Mouse (Mus musculus) layer of hippocampus, postnatal 36 days (tissue): ENCODE results near the gene Sf3b4. TPM values are rescaled to one million over a fixed set of nuclear protein-coding genes. Genes with fewer than 3 reads are reported as not detected.
A peak's percentile ranks its signal among the peaks of the same experiment; 100 is the strongest.

Experiments used
- DNase-seq, 2 experiments: peaks; one replicate each; pipeline ENCODE4 v3.0.0; 2022
- total RNA-seq, 2 experiments: library from RNA; stranded (reverse); gene quantifications; 2 replicates each; pipeline ENCODE4 v1.2.3; 2021

The Sf3b4 gene
- total RNA-seq, result 10 to 100 TPM; 52.0 to 54.5 TPM

DNA sequence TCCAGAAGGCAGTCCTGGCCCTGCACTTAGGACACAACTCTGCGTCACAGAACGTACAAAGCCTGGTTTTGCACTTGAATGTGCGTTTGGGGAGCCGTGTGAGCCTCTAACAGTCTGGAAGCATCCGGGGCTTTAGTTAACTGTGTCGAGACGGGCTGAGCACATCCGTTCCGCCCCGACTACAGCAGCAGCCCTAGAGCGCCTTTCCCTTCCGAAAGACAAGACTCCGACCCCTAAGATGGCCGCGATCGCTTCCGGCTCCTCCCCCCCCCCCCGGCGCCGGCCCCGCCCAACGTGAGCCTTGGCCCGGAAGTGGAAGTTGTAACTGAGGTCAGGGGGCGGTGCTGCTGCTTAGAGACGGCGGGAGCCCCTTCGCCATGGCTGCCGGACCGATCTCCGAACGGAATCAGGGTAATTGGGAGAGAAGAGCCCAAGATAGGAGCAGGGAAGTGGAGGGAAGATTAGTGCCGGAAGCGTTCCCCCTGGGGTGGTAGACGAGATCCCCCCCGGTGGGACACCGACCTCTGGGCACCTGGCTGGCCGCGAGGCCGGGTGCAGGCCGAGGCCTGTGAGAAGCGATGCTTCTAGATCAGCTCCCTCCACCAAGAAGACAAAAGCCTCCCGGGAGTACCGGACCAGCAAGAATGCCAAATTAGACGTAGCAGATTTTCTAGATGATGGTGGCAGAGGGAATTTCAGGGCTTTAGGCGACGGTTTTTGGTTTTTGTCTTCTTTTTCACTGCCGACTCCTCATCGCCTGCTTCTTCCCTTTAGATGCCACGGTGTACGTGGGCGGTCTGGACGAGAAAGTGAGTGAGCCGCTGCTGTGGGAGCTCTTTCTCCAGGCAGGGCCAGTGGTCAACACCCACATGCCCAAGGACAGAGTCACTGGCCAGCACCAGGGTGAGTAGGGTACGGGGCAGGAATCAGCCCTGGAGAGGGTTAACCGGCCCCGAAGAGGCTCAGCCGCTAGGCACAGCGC, at the start of gene Sf3b4:
Gene Sf3b4 (plus strand): TSS at position 136 of the 982 bp plus-strand sequence.
- peak; percentile 79 to 83 for DNase-seq

DNA sequence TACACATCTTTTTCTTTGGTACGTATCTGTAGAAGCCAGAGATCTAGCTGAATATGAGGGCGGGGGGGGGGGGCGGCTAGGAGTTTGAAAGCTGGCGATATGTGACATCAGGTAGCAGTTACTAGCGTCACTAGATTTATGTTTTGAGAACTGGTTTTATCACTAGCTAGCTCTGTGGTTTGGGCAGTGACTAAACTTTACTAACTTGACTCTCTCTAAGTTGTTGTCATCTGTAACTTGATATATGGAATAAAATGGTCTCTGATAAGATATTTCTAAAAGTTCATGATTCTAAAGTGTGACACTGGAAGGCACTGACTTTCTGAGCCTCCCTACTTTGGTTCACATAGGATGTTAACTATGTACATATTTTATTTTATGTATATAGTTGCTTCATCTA, 47.9 kb upstream of the Sf3b4 start:
- DNase-seq, result no peak

DNA sequence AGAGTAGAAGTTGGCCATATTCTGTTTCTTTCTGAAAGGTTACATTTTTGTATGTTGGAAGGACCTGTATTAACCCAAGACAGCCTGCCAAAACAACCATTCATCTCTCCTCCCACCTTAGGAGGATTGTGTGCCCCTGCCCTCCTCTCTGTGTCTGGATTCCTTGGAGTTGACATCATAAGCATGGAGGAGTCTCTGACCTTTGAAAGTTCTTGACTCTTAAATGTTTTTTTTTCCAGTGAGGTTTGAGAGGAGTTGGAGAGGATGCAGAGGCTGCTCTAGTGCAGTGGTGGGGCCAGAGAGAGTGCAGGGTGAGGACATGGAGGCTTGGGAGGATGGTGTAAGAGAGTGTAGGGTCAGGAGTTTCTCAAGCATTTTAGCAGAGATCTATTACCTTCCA, 44.0 kb upstream of the Sf3b4 start:
- no peak for DNase-seq

DNA sequence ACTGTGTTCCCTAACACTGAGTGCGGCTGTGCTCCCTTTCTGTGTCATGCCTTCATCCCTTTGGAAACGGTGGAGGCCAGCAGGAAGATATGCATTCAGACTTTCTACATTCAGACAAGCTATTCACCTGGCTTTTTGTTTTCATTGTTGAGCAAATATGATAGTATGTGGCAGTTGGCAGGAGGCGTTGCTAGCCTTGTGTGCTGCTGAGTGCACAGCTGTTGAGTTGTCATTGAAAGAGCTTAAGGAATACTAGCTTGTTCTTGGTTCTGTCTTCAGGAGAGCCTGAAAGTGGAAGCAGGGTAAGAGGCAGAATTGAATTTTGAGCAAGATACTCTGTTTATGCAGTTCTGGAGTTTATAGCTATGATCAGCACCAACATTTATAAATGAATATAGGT, 39.7 kb upstream of the Sf3b4 start:
- DNase-seq, result no peak

DNA sequence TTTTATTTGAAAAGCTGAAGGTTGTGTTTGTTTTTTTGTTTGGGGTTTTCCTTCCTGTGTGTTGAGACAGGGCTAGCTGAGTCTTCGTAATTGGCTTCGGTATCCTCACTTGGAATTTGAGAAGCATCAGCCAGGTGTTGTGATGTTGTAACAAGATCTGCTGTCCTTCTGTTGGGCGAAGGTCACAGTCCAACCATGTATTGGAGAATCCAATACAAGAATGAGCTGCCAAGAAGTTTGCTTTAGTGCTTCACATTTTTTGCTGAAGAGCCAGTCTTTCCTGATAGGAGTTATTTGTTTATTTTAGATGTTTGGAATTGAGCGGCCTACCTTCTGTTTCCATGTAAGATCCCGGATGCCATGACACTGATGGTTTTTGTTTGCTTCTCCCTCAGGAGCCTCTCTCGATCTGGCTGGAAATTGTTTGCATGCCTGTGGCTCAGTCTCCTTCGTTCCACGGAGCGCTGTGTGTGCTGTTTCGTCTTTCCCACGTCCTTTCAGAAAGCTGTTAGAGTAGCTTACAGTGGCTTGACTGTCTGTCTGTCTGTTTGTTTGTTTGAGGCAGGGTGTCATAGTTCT, 38.7 kb upstream of the Sf3b4 start:
- no peak for DNase-seq

DNA sequence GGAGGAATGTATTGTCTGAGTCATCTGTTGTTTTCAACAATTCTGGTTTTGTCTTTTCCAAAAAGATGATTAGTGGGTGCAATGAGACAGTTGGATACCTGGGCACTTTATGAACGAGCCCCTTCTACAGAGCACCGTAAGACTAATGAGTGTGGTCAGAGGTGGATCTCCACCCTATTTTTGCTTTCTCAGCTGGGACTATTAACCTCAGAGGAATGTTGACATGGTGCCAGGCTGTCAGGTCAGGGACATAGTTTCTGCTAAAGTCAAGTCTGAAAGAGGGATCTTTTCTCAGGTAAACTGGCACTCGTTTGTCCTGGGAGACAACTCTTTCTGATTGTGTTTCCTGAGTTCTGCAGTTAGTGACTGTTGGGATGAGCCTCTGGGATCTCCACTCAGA, 37.1 kb upstream of the Sf3b4 start:
- no peak for DNase-seq

DNA sequence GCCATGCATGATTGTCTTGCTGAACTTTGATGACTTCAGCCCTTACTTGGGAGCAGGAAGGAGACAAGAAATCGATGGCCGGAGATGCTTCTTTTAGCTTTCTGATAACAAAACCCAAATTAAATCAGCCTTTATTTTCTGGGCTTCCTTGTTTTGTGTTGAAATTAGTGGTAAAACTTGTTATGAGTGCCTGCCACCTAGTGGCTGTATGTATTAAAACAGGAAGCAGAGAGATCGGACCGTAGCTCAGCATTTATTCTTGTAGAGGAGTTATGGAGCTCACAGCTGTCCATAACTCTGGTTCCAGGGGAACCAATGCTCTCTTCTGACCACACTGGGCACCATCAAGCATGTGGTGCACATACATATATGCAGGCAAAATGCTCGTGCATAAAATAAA, 24.2 kb upstream of the Sf3b4 start:
- peak in 1 of 2 experiments; percentile 48 for DNase-seq

DNA sequence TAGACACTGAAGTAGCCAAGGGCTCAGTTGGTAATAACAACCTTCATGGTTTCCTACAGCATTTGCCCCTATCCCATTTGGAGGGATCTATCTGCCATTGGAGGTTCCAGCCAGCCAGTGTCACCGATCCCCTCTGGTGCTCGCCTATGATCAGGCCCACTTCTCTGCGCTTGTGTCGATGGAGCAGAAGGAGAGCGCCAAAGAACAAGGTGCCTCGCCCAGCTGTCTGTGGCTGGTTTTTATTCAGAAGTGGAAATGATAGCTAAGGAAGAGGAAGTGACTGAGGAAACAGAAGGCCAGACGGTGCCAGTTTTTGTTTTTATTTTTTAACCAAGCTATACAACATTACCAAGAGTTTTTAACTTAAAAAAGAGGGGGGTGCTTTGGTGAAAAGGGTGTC, 20.3 kb upstream of the Sf3b4 start:
- DNase-seq, result no peak

DNA sequence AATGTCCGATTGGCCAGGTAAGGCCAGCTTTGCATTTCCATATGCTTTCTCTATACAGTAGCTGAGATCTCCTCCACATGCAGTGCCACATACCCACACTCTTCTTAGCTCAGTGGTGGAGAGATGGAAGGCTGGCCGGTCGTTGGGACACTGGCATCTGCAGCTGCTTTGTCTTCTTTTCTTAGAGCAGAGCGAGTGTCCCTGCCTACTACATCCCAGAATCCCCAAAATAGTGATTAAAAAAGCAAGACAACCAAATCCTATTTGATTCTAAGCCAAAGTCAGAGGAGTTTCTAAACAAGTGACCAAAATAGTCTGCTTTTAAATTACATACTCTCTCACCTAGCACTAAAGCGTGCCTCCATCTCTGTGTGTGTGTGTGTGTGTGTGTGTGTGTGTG, 19.5 kb upstream of the Sf3b4 start:
- DNase-seq, result no peak

DNA sequence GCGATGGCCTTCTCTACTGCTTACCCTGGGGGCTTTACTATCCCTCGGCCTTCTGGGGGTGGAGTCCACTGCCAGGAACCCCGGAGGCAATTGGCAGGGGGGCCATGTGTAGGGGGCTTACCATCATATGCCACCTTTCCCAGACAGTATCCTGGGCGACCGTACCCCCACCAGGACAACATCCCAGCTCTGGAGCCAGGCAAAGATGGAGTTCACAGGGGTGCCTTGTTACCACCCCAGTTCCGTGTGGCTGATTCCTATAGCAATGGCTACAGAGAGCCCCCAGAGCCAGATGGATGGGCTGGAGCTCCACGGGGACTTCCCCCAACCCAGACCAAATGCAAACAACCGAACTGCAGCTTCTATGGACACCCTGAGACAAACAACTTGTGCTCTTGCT, 16.6 kb upstream of the Sf3b4 start:
- DNase-seq, result no peak

DNA sequence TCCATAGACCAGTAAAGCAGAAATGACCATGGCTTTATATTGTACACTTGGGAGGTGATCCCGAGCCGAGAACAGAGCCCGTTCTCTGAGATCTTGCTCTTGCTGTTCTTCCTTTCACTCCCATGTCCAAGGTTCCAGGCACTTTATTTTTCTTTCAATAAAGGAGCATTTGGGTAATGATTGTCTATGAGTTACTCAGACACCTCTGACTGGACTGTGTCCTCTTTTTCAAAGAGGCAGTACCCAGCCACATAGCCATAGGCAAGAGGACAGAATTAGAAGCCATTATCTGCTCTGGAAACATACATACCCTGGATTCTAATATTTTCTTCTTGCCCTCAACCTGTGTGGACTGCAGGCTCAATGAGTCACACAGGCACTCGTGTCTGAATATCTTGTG, 12.3 kb upstream of the Sf3b4 start:
- no peak for DNase-seq

DNA sequence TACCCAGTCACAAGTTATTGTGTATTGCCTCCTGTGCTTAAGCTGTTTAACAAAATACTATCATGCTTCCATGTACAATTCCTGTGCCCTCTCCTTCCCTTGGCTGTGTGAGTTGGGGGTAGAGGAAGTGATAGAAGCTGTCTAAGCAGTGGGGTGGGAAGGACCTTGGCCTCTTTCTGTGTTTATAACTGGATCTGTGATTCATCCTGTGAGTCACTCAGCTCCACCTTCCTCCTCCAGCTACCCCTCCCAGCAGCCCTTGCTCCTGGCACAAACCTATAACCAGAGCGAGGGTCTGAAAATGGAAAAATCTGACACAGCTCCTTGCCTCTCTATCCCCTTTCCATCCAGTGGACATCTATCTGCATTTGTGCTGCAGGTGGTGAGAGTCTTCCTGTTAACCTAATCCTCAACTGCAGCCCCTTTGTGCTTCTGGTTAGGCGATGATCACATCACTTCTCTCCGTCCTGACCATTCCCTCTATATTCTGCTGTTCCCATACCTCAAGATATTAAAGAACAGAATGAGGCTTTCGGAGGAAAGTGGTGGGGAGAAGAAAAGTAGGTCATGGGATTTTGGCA, 11.8 kb upstream of the Sf3b4 start:
- DNase-seq, result no peak

DNA sequence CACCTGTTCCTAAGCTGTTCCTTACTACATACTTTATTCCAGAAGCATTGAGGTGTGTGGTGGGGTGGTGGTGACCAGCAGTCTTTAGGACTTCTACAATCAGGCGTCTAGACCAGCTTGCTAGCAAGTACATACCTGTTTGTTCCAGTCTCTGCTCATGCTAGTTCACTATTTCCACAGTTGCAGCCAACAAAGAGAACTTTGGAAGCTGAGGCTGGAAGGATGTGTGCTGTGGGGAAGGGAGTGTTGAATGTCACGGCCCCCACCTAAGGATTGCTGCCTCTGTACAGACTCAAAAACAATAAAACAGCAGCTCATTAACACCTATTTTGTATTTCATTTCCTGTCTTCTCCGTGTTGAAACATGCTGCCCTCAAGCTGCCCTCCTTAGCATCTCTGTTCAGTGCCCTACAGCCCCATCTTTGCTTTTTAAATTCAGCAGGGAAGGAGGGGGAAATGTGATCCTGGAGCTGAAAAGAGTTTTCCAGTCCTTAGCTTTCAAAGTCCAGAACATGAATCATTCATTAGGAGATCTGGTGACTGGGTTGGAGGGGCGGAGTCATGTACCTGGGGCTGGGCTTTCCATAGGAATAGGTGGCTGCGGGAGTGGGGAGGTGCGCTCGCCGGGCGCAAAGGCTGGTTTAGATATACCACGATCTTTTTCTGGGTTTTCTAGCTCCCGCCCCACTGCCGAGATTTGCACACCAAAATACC, 11.2 kb upstream of the Sf3b4 start:
- no peak for DNase-seq

DNA sequence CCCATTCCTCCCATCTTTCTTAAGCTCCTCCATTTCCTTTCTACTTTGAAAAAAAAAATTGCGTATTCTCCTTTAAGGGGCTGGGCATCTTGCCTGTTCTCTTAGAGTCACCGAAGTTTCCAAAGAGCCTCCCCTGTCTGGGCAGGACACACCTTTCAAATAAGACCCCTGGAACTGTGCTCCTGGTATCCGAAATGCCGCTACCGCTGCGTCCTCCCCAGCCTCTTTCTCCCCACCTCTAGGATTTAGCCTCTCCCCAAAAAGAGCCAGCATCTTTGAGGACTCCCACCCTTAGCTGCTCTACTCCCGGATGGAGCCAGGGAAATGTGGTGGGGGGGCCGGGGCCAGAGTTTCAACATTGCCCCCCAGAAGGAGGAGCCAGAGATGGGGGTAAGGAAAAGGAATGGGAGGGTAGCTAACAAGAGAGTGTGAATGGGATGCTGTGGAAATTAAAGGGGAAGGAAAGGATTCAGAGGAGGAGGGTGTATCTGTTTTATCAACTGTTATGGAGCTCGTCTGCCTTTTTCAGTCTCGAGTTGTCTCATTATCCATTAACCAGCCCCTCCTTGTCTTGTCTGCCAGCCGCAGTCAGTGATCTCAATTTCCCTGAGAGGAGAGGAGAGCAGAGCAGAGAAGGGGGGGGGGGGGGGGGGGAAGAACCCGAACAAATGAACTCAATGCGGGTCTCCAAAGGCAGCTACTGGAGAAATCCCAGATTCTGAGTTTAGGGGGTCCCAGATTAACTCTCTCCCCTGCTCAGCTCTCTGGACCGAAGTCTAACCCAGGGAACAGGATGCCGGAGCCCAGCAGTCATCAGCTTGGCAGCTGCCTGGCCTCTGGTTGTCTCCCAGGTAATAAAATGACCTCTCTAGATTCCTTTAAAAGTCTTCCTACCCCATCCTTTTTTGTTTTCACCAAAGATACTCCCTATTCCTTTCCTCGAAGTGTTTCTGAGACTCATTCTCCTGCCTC, 10.0 kb upstream of the Sf3b4 start, which contains the start of gene Mtmr11:
Gene Mtmr11 (plus strand): TSS at position 136 of the 972 bp plus-strand sequence.
- no peak for DNase-seq

DNA sequence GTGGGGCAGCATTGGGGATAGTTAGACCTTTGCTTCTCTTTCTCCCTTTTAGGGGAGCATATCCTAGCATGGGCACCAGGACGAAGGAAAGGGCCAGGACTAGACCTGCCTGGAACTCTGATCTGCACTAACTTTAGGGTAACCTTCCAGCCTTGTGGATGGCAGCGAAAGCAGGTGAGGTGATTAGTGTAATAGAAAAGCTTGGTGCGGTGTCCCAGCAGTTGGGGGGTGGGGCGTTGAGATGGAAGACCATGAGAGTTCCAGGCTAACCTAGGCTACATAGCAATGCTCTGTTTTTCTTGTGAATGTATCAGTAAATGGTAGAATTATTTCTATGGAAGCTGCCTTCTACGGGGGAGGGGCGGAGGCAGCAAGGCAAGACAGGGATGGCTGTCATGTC, 9.1 kb upstream of the Sf3b4 start:
- DNase-seq, result no peak

DNA sequence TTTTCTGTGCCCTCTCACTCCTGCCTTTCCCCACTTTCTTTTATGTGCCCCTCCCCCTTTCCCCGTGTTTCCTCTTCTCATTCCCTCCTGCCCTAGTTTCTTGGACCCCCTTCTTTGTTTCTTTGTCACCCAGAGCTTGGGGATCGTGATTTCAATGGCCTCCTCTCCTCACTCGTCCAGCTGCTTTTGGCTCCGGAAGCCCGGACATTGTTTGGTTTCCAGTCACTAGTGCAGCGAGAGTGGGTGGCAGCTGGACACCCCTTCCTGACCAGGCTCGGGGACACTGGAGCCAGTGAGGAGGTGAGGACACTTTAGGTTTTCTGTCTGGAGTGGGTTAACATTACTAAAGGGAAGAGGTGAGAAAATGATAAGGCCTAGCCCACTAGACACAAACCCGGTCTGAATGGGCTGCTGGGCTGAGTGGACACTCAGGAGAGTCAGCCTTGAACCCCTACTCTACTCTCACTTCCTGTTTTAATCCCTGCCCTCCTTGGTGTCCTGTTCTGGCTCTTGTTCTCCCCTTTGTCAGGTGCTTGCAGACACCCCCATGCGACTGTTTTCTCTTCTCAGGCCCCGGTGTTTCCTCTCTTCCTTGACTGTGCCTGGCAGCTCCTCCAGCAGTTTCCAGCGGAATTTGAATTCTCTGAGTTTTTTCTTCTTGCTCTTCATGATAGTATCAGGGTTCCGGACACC, 3.5 kb upstream of the Sf3b4 start:
- DNase-seq, result no peak

DNA sequence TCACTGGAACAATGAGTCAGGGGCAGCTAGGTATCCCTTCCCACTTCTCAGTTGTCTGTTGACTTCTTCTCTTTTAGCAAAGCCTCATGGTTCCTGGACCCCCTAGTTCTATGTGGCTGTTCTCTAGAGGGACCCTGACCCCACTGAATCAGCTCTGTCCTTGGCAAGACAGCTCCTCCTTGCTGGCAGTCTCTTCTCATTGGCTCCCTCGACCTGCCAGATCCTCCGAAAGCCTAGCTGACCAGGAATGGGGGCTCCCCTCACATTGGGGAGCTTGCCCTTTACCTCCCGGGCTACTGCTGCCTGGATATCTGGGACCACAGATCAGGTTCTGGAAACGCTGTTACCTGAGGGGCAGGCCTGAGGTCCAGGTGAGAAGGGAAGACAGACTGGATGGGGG, 1.9 kb upstream of the Sf3b4 start:
- no peak for DNase-seq

DNA sequence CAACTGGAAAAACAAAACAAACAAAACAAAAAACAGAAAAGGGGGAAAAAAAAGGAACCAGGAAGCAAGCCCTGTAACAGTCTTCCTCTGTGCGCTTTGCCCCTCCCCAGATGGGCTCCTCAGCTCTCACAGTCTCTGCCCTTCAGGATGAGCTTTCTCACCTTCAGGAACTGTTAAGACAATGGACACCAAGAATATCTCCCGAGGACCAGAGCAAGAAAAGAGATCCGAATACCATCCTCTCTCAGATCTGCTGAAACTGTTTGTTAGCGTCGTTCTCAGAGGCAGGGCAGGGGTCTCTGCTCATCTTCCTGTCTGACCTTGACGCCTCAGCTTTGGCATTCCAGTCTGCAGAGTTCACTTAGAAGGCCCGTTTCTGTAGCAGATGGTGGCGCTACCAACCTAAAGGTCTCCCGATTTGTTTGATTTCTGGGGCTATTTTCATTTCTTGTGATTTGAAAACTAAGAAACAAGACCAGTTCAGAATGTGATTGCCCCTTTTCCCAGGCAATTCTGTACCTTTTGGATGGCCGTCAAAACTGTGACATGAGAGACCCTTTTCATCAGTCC, 1.1 kb upstream of the Sf3b4 start:
- no peak for DNase-seq

DNA sequence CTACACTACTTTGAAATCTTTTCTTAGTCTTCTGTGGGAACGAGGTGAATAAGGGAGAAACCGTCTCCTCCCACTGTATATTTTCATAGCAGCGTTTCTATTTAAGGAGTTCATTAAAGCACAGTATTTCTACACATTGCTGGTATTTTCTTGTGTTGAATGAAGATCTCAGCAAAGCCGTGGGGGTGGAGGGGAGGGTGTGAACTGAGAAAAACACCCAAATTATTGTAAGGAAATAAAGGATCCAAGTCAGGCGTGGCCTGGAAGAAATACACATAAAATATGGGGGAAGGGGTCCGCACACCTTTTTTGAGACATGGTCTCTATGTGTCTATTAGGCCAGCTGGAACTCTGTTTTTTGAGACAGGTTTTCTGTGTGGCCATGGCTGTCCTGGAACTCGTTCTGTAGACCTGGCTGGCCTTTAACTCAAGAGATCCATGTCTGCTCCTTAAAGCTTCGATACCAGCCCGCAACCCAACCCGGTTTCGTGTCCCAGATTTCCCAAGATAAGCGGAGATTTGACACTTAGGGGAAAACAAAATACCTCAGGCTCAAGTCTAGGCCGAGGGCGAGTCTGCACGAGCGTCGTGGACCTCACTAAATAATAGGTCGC, 442 bp upstream of the Sf3b4 start:
- DNase-seq, result no peak

DNA sequence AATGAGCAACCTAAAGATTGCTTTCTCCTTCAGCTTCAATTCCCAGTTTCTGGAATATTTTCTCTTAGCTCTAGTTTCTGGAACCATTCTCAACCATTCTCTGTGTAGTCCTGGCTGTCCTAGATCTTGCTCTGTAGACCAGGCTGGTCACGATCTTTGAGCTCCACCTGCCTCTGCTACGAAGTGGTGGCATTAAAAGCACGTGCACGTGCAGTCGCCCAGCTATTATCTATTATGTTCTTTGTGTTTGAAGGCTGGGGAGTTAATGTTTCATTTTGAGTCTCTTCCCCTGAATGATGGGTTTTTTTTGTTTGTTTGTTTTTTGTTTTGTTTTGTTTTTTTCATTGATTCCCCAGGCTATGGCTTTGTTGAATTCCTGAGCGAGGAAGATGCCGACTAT, 1.1 kb downstream of the Sf3b4 start:
- no peak for DNase-seq
